Mouse (Mus musculus): Measurements from ENCODE around the gene Brd2.

Gene Brd2

DNA sequence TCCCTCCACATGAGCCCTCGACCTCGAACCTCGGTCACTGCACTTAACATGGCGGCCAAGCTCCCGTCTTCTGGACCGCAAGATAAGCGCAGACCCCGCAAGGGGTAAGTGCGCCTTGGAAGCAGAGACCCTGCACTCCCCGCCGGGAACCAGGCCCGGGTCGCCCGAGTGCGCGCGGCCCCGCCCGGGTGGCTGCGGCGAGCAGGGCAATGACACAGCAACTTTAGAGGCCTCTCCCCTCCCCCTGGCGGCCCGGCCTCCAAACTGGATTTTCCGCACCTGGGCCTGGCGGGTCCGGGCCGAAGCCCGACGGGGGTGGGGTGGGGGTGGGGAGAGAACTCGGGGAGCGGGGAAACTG, 1.6 kb downstream of the Brd2 start:
- Histone ChIP-seq H3K27me3 (ENCODE audit: insufficient read depth, low read length) (no peaks in the 10 kb centered on the region), H3K4me3 (replicated peaks; ENCODE audit: low read length) (peak overlapping the region; percentile 99), H3K4me1 (replicated peaks; ENCODE audit: low read depth, low read length) (peaks cover 37% of the 10 kb centered on the region), H3K9me3 (ENCODE audit: low read length) (no peaks in the 10 kb centered on the region), H3K36me3 (ENCODE audit: insufficient read depth, low read length) (peaks cover 34% of the 10 kb centered on the region)
- TF ChIP-seq POU5F1 (IDR thresholded peaks at IDR 0.05; ENCODE audit: borderline replicate concordance, low read length) (no peak), CTCF (conservative IDR thresholded peaks at IDR 0.05; ENCODE audit: low read length) (no peak), NANOG (IDR thresholded peaks at IDR 0.05; ENCODE audit: borderline replicate concordance, low read length) (no peak)

DNA sequence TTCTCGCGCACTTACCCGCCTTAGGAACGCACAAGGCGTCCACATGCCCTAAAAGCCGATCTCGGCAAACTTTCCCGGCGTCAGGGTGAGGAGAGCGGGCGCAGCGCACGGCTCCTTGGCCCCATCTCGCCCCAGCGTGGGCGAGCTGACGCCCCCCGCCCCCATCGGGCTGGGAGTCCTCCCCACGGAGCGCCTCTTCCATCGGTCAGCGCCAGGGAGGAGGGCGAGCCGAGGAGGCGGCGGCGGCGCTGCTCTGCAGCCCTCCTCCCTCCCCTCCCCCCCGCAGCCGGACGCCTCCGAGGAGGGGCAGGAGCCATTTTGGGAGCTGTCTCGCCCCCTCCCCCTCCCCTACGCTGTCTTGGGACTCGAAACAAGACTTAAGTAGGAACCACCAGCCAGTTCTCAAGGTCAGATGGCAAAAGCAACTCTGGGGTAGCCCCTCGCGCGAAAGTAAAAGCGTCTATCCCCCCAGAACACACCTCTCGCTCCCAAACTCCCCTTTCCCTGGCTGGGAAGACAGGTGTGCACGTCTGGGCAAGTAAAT, 2.2 kb downstream of the Brd2 start:
- TF ChIP-seq CTCF (conservative IDR thresholded peaks at IDR 0.05; ENCODE audit: low read length) (no peak), POU5F1 (IDR thresholded peaks at IDR 0.05; ENCODE audit: borderline replicate concordance, low read length) (no peak), NANOG (IDR thresholded peaks at IDR 0.05; ENCODE audit: borderline replicate concordance, low read length) (no peak)
- Histone ChIP-seq H3K4me1 (replicated peaks; ENCODE audit: low read depth, low read length) (peaks cover 38% of the 10 kb centered on the region), H3K4me3 (replicated peaks; ENCODE audit: low read length) (peak overlapping the region; percentile 99), H3K9me3 (ENCODE audit: low read length) (no peaks in the 10 kb centered on the region), H3K27me3 (ENCODE audit: insufficient read depth, low read length) (no peaks in the 10 kb centered on the region), H3K36me3 (ENCODE audit: insufficient read depth, low read length) (peaks cover 36% of the 10 kb centered on the region)

- Histone ChIP-seq H3K9me3 (ENCODE audit: low read length) (no peaks in the 10 kb centered on the region), H3K27me3 (ENCODE audit: insufficient read depth, low read length) (no peaks in the 10 kb centered on the region), H3K36me3 (ENCODE audit: insufficient read depth, low read length) (peaks cover 44% of the 10 kb centered on the region), H3K4me3 (replicated peaks; ENCODE audit: low read length) (peak within 1 kb of the TSS; percentile 99), H3K4me1 (replicated peaks; ENCODE audit: low read depth, low read length) (peaks cover 41% of the 10 kb centered on the region)
- TF ChIP-seq NANOG (IDR thresholded peaks at IDR 0.05; ENCODE audit: borderline replicate concordance, low read length): no peak
- TF ChIP-seq CTCF (conservative IDR thresholded peaks at IDR 0.05; ENCODE audit: low read length): no peak
- TF ChIP-seq POU5F1 (IDR thresholded peaks at IDR 0.05; ENCODE audit: borderline replicate concordance, low read length): no peak
Measured at GRCm38 (mm10) chr17:34119249-34120179, 2.9 kb downstream of the Brd2 start, which contains the start of gene H2-DMa. TSS of gene H2-DMa (plus strand) at chr17:34119541.

GRCm38 (mm10) chr17:34118873-34119248, 3.6 kb downstream of the Brd2 start:
- peaks cover 42% of the 10 kb centered on the region for H3K4me1 ChIP-seq (replicated peaks; ENCODE audit: low read depth, low read length)
- no peaks in the 10 kb centered on the region for H3K9me3 ChIP-seq (ENCODE audit: low read length)
- H3K27me3 ChIP-seq (ENCODE audit: insufficient read depth, low read length): no peaks in the 10 kb centered on the region
- TF ChIP-seq POU5F1 (IDR thresholded peaks at IDR 0.05; ENCODE audit: borderline replicate concordance, low read length): no peak
- TF ChIP-seq NANOG (IDR thresholded peaks at IDR 0.05; ENCODE audit: borderline replicate concordance, low read length): no peak
- TF ChIP-seq CTCF (conservative IDR thresholded peaks at IDR 0.05; ENCODE audit: low read length): no peak
- peaks cover 50% of the 10 kb centered on the region for H3K36me3 ChIP-seq (ENCODE audit: insufficient read depth, low read length)
- peak overlapping the region; percentile 99 for H3K4me3 ChIP-seq (replicated peaks; ENCODE audit: low read length)

DNA sequence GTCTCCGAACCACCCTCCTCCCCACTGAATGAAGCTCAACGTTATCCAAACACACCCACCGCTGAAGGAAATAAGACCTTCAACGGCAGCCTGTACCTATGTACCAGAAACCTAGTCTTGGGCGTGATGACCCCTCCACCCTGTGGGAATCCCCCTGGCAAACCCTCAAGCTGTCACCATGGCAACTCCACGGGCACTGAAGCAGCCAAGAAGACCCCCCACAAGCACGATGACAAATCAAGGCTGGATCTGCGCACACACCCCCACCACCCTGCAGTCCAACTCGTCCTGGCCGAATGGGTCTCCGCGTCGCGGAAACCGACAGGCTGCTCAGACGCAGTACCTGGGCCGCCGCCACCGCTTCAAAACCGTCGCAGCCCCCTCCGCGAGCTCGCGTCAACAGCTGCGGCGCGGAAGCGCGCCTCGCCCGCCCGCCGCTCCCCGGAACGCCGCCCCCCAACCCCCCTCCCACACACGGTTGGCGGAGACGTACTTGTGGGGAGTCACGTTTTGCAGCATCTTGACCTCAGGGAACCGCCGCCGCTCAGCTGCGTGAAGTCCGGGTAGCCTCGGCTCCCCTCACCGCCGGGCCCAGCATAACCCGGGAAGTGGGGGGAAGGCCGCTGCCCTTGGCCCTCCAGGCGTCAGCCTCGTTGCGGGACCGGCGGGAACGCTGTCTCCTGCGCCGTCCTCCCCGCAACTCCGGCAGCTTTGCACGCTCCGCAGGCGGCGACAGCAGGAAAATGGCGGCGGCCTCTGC, 4.1 kb downstream of the Brd2 start:
- Histone ChIP-seq H3K4me1 (replicated peaks; ENCODE audit: low read depth, low read length) (peaks cover 42% of the 10 kb centered on the region), H3K4me3 (replicated peaks; ENCODE audit: low read length) (peak overlapping the region; percentile 99), H3K27me3 (ENCODE audit: insufficient read depth, low read length) (no peaks in the 10 kb centered on the region), H3K9me3 (ENCODE audit: low read length) (no peaks in the 10 kb centered on the region), H3K36me3 (ENCODE audit: insufficient read depth, low read length) (peaks cover 56% of the 10 kb centered on the region)
- TF ChIP-seq CTCF (conservative IDR thresholded peaks at IDR 0.05; ENCODE audit: low read length) (no peak), NANOG (IDR thresholded peaks at IDR 0.05; ENCODE audit: borderline replicate concordance, low read length) (no peak), POU5F1 (IDR thresholded peaks at IDR 0.05; ENCODE audit: borderline replicate concordance, low read length) (no peak)

DNA sequence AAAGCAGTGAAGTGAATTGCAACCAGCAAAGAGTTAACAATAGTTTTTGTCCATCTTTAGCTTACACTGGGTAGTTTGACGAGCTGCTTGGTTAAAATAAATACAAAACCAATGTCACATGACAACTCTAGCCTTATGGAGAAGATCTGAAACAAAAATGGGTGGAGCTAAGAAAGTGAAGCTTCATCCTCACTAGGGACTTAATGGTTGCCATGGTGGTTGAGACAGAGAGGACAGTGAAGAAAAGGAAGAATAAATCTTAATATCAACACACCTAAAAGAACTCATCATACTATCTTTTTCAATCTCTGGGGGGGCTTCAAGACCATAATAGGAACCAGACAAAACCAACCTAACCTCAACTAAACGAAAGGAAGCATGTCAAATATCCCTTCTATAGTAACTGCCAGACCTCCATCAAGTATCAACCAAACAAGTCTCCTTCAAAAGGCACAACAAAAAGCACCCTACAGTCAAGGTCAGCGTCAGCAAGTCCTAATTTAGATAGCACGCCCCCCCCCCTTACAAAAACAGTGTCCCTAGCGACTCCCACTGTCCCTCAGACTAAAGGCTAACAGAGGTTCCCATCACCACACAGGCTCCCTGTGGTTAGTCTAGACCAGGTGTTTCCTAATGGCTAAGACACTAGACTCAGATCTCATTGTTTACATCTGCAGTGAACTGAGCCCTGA, 4.9 kb downstream of the Brd2 start:
- Histone ChIP-seq H3K9me3 (ENCODE audit: low read length) (no peaks in the 10 kb centered on the region), H3K36me3 (ENCODE audit: insufficient read depth, low read length) (peaks cover 63% of the 10 kb centered on the region), H3K4me3 (replicated peaks; ENCODE audit: low read length) (peak overlapping the region; percentile 99), H3K27me3 (ENCODE audit: insufficient read depth, low read length) (no peaks in the 10 kb centered on the region), H3K4me1 (replicated peaks; ENCODE audit: low read depth, low read length) (peaks cover 46% of the 10 kb centered on the region)
- TF ChIP-seq NANOG (IDR thresholded peaks at IDR 0.05; ENCODE audit: borderline replicate concordance, low read length) (no peak), POU5F1 (IDR thresholded peaks at IDR 0.05; ENCODE audit: borderline replicate concordance, low read length) (no peak), CTCF (conservative IDR thresholded peaks at IDR 0.05; ENCODE audit: low read length) (no peak)

- H3K4me1 ChIP-seq (replicated peaks; ENCODE audit: low read depth, low read length): peaks cover 53% of the 10 kb centered on the region
- no peak for TF ChIP-seq NANOG (IDR thresholded peaks at IDR 0.05; ENCODE audit: borderline replicate concordance, low read length)
- peaks cover 70% of the 10 kb centered on the region for H3K36me3 ChIP-seq (ENCODE audit: insufficient read depth, low read length)
- H3K9me3 ChIP-seq (ENCODE audit: low read length): no peaks in the 10 kb centered on the region
- H3K27me3 ChIP-seq (ENCODE audit: insufficient read depth, low read length): no peaks in the 10 kb centered on the region
- peak overlapping the region; percentile 99 for H3K4me3 ChIP-seq (replicated peaks; ENCODE audit: low read length)
Measured at GRCm38 (mm10) chr17:34116736-34117370, 5.6 kb downstream of the Brd2 start.
